Mouse (Mus musculus) brown adipose tissue, adult 24 weeks (tissue): ENCODE measurements at regions not wholly inside any gene's neighbourhood (a gene's known extent, or its start where the extent isn't known, plus 50 kb on each side); places are given as distances from the start of the nearest gene placed in this dataset.

Experiments used
- H3K27ac ChIP-seq: fragments of 200-500 bp; replicated peaks from 2 replicates; pipeline ENCODE4 v1.5.1; 2012; ENCODE audit warnings: low read depth, mild to moderate bottlenecking, low read length
- H3K4me1 ChIP-seq: fragments of 200-500 bp; 2 replicates; pipeline ENCODE4 v1.6.1; 2012; ENCODE audit warnings: low read length, mixed read lengths; ENCODE audit not compliant: control insufficient read depth, insufficient read depth, insufficient read length
- H3K4me3 ChIP-seq: fragments of 200-500 bp; 2 replicates; pipeline ENCODE4 v1.5.1; 2012; ENCODE audit warnings: low read depth, mild to moderate bottlenecking, low read length, moderate library complexity; ENCODE audit not compliant: insufficient read depth

- H3K4me1 ChIP-seq: peaks cover 5% of the 10 kb centered on the region; the same call in 1 of the 2 replicates
- no peak overlapping the region for H3K27ac ChIP-seq
- no peak overlapping the region for H3K4me3 ChIP-seq
These were observed 284.5 kb upstream of the Runx1 start for GRCm38 (mm10) chr16:93110451-93110850.

GRCm38 (mm10) chr16:93109683-93110407 is 283.9 kb upstream of the Runx1 start:
- Histone ChIP-seq H3K4me3 (no peak overlapping the region), H3K27ac (no peak overlapping the region), H3K4me1 (peaks cover 5% of the 10 kb centered on the region; the same call in 1 of the 2 replicates)

GRCm38 (mm10) chr16:93107524-93107845 is 281.5 kb upstream of the Runx1 start:
- Histone ChIP-seq H3K4me3 (no peak overlapping the region), H3K27ac (no peak overlapping the region), H3K4me1 (peaks cover 5% of the 10 kb centered on the region; the same call in 1 of the 2 replicates)

DNA sequence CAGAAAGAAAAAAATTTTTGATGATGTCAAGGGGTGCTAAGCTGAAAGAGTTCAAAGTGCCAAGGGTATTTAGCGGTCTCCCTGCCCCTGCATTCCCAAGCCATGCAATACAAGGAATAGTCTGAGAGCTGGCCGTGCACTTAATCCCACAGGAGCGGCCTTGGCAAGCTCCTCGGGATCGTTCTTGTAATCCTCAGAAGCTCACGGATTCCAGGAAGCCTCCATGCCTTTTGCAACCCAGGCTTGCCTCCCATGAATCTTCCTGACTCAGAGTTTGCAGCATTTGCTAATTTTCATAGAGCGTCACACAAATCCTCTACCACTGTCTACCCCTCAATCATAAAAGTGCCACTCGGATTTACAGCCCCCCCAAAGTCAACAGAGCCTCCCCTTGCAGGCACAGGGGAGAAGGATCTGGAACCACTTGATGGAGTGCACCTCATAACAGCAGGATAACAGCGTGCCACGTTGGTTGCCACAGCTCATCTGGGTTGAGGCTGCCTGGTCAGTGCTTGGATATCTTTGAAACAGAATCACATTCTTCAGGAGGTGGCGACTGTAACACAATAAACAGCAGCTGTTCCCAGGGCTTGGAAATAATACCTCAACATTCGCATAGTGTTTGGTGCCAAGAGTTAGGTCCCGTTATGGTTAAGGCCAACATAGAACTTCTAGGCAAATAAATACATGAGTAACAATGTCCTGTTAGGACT is 281.0 kb upstream of the Runx1 start:
- peaks cover 5% of the 10 kb centered on the region; the same call in 1 of the 2 replicates for H3K4me1 ChIP-seq
- no peak overlapping the region for H3K4me3 ChIP-seq
- no peak overlapping the region for H3K27ac ChIP-seq

GRCm38 (mm10) chr16:93102174-93102573 is 276.2 kb upstream of the Runx1 start:
- H3K27ac ChIP-seq: no peak overlapping the region
- H3K4me3 ChIP-seq: no peak overlapping the region
- H3K4me1 ChIP-seq: peaks cover 3% of the 10 kb centered on the region; the same call in 1 of the 2 replicates

DNA sequence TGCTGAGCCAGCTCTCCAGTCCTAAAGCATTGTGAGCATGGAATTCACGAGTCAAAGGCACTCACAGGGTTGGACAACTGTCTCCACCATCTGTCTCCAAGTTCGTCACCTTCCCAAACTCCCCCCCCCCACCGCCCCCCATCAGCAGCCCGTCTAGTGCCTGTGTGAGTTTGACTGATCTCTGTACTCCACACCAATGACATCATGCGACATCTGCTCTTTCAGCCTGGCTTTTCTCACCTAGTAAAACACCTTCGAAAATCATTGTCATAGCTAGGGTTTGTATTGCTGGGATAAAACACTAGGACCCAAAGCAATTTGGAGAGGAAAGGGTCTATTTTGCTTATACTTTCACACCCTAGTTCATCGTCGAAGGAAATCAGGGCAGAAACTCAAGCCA is 272.1 kb upstream of the Runx1 start:
- Histone ChIP-seq H3K4me1 (peaks cover 2% of the 10 kb centered on the region; the same call in 1 of the 2 replicates), H3K4me3 (no peak overlapping the region), H3K27ac (no peak overlapping the region)

- H3K4me1 ChIP-seq: peaks cover 2% of the 10 kb centered on the region; the same call in 1 of the 2 replicates
- no peak overlapping the region for H3K27ac ChIP-seq
- no peak overlapping the region for H3K4me3 ChIP-seq
These were observed 270.2 kb upstream of the Runx1 start for GRCm38 (mm10) chr16:93096175-93096574.

GRCm38 (mm10) chr16:93092796-93093195 is 266.8 kb upstream of the Runx1 start:
- no peak overlapping the region for H3K27ac ChIP-seq
- no peak overlapping the region for H3K4me3 ChIP-seq
- H3K4me1 ChIP-seq: peaks cover 2% of the 10 kb centered on the region; the same call in 1 of the 2 replicates

DNA sequence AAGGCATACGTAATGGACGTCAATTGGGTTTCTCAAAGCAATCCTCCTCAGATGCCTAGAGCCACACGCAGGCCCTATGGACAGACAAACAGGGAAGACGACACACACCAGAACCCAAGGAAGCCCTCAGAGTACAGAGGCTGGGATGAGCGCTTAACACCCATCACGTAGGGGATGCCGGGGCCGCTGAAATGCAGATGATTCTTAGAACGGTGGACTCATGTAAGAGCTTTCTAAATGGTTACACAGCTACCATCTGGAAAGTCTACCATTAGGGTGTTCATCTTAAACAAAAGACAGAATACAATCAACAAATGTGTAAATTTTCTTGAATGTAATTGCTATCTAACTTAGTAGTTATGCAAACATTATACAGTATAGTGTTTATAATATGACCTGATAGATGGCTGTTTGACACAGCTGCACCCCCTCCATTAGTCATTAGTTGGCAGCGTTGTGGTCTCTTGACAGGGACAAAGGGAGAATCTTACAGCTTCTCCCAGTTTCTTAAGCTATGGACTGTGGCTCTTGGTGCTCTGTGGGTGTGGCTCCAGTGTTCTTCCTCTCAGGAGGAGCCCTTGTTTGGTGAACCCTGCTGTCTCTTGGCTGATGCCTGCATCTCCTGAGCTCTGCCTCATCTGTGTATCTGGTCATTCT is 259.4 kb upstream of the Runx1 start:
- Histone ChIP-seq H3K4me1 (peaks cover 2% of the 10 kb centered on the region; the same call in 1 of the 2 replicates), H3K27ac (no peak overlapping the region), H3K4me3 (no peak overlapping the region)

DNA sequence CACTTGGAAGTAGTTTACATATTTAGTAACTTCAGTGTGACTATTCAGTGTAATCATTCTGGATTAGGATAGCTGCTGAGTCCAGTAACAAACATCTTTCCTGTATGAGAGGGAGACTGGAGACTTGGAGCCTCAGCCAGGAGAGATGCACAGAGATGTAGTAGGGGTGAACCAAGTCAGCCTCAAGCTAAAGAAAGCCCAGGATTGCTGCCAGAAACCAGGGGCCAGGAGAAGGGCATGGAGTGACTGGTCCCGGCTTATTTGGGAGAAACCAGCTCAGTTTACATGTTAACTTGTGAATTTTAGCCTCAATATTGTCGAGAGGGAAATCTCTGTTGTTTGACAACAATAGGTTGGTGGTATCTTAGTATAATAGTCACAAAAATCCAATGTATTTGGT is 257.8 kb upstream of the Runx1 start:
- Histone ChIP-seq H3K4me3 (no peak overlapping the region), H3K4me1 (peaks cover 2% of the 10 kb centered on the region; the same call in 1 of the 2 replicates), H3K27ac (no peak overlapping the region)

GRCm38 (mm10) chr16:93083142-93083541 is 257.2 kb upstream of the Runx1 start:
- peaks cover 2% of the 10 kb centered on the region; the same call in 1 of the 2 replicates for H3K4me1 ChIP-seq

GRCm38 (mm10) chr16:93081533-93081932 is 255.6 kb upstream of the Runx1 start:
- no peak overlapping the region for H3K27ac ChIP-seq
- no peak overlapping the region for H3K4me3 ChIP-seq
- H3K4me1 ChIP-seq: peaks cover 2% of the 10 kb centered on the region; the same call in 1 of the 2 replicates

More at GRCm38 (mm10) chr16:93083142-93083541, 257.2 kb upstream of the Runx1 start:
- Histone ChIP-seq H3K27ac (0 out of 2 replicates have a peak overlapping the region, but pooled peaks have one; percentile 21), H3K4me3 (no peak overlapping the region)

GRCm38 (mm10) chr16:93079660-93080390 is 253.9 kb upstream of the Runx1 start:
- peaks cover 2% of the 10 kb centered on the region; the same call in 1 of the 2 replicates for H3K4me1 ChIP-seq
- no peak overlapping the region for H3K27ac ChIP-seq
- peak overlapping the region; percentile 36; the same call in 1 of the 2 replicates for H3K4me3 ChIP-seq

DNA sequence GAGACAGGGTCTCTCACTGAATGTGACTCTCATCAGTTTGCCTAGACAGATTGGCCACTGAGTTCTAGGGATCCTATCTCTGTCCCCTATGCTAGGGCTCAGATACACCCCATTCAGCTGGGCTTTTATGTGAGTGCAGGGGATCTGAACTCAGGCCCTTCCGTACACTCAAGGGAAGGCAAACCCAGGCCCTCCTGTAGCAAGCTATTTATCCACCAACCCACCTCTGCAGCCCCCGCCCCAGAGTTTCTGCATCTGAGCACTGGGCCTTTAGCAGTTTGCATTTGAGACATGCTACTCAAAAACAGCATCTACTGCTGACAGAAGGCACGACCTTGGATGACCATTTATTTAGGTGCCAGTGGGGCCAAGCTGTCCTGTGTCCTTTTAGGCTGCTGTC is 253.0 kb upstream of the Runx1 start:
- no peak overlapping the region for H3K4me3 ChIP-seq
- peaks cover 2% of the 10 kb centered on the region; the same call in 1 of the 2 replicates for H3K4me1 ChIP-seq
- no peak overlapping the region for H3K27ac ChIP-seq

GRCm38 (mm10) chr16:93075488-93075887 is 249.5 kb upstream of the Runx1 start:
- Histone ChIP-seq H3K27ac (no peak overlapping the region), H3K4me1 (no peaks in the 10 kb centered on the region), H3K4me3 (no peak overlapping the region)
